Mouse (Mus musculus): ENCODE measurements around the gene Itpr1.
A peak's percentile ranks its signal among the peaks of the same experiment; 100 is the strongest.

The Itpr1 gene

GRCm38 (mm10) chr6:108213481-108214293 lies 791 bp downstream of the Itpr1 start:
- no peak for DNase-seq (ENCODE audit: low spot score in 2 of 2)

DNA sequence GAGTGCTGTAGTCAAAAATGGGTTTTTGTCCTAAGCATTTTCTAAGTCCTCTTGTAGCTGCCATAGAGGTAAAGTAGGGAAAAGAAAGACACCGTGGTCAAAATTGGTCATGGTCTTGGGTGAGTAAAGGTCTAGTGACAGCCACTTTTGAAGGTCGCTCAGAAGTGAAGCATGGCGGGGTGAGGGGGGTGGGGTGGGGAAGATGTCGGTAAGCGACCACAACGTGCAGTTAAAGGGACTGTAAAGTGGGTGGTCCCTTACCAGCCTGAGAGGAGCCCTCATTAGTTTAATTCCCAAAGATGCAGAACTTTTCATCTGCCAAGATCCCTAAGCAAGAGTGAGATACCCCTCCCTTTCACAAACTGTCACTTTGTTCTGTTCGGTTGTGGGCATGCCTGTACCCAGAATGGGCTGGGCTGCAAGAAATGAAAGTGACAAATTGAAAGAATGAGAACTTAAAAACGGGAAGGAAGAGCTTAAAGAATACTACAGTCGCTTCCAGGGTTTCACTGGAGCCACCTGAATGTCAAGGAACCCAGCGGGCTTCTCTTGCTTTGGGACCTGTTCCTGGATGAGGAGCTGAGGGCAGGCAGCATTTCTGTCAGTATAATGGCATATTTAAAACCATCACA lies 1.5 kb downstream of the Itpr1 start:
- DNase-seq (ENCODE audit: low spot score in 2 of 2) = no peak

DNA sequence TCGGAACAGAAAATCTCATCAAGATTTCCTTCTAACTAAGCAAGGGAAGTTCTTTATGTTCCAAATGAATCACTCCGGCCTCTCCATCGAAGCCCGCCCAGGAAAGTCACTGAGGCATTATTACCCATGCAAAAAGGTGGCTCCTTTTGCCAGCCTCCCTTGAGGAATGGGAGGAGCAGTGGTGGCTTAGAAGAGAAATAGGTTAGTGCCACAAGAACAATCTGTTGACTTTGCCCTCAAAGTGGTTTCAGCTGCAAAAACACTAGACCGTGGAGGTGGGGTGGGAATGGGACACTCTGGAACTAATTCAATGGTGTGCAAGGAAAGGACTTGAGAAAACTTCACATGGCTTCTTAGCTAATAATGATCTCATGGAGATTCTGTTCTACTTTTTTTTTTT lies 3.2 kb downstream of the Itpr1 start:
- DNase-seq (ENCODE audit: low spot score in 2 of 2) = no peak

GRCm38 (mm10) chr6:108216832-108217231 lies 3.9 kb downstream of the Itpr1 start:
- DNase-seq (ENCODE audit: low spot score in 2 of 2) = no peak

GRCm38 (mm10) chr6:108217987-108218386 lies 5.1 kb downstream of the Itpr1 start:
- DNase-seq (ENCODE audit: low spot score in 2 of 2) = no peak

DNA sequence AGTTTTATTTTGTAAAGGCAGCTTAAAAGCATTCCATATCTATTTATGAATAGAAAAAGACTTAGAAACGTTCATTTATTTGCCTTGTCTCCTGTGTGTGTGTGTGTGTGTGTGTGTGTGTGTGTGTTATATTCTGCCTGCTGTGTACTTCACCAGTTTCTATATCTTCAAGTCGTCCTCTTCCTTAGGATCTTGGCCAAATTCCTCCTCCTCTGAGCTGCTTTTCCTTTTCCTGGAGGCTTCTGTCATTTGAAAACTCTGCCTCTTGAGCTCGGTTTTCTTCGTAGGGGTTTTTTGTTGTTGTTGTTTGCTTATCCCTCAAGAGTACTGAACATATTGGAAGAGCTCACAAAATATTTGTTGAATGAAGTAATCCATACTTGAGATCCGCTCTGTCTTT lies 9.5 kb downstream of the Itpr1 start:
- DNase-seq (ENCODE audit: low spot score in 2 of 2) = no peak

GRCm38 (mm10) chr6:108222875-108223274 lies 10.0 kb downstream of the Itpr1 start:
- DNase-seq (ENCODE audit: low spot score in 2 of 2) = no peak

GRCm38 (mm10) chr6:108224361-108224760 lies 11.5 kb downstream of the Itpr1 start:
- DNase-seq (ENCODE audit: low spot score in 2 of 2) = no peak

- no peak for DNase-seq (ENCODE audit: low spot score in 2 of 2)
These were observed 12.1 kb downstream of the Itpr1 start for GRCm38 (mm10) chr6:108225027-108225426.

GRCm38 (mm10) chr6:108226230-108226629 lies 13.3 kb downstream of the Itpr1 start:
- DNase-seq (ENCODE audit: low spot score in 2 of 2) = no peak

DNA sequence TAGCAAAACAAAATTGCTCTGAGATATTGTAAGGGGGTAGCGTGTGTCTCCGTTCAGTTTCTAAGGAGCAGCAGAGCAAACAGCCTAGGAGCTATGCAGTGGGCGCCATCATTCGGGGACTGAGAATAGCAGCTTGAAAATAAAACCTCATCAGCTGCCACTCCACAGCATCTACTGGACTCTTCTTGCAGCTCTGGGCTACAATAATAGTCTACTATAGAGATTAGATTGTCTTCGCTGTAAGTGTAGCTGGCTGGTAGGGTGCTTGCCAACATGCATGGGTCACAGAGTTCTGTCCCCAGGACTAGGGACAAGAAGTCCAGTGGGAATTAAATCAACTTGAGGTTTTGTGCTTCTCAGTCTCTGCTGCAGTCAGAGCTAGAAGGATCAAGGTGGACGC lies 14.6 kb downstream of the Itpr1 start:
- DNase-seq (ENCODE audit: low spot score in 2 of 2) = no peak

DNA sequence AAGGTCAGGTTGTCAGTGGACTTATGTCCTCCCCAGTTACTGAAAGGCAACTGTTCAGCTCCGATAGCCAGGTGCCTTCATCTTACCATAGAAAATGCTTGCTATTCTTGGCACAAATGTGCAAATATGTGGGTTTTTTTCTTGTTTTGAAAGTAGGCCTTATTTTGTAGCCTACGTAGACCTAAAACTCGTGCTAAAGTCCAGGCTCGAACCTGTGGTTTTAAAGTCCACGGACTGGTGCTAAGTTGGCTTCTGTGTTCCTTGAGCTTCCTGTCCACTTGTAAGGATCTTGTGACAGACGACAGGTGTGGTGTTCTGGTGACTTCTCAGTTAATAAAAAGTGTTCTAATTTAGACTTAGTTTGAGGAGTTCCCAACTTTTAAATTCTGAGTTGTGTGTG lies 15.2 kb downstream of the Itpr1 start:
- DNase-seq (ENCODE audit: low spot score in 2 of 2) = no peak

DNA sequence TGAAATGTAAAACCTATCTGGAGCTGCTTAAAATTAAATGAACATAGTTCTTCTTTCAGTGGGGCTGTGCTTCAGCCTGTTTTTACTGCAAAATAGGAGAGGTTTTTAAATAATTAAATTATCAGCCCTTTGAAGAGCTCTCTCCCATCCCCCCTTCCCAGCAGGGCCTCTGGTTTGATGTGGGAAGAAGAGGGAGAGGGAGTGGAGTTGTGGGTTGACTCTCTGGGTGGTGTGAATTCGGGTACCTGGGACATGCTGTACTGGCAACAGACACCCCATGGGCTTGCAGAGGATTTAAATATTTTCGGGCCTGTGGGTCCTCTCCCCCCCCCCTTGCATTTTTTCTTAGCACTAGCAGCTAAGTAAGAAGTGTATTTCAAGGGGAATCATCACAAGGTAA lies 15.7 kb downstream of the Itpr1 start:
- no peak for DNase-seq (ENCODE audit: low spot score in 2 of 2)

- DNase-seq (ENCODE audit: low spot score in 2 of 2) = no peak
These were observed 17.7 kb downstream of the Itpr1 start for GRCm38 (mm10) chr6:108230608-108231007.

GRCm38 (mm10) chr6:108231892-108232710 lies 19.2 kb downstream of the Itpr1 start:
- DNase-seq (ENCODE audit: low spot score in 2 of 2) = no peak

DNA sequence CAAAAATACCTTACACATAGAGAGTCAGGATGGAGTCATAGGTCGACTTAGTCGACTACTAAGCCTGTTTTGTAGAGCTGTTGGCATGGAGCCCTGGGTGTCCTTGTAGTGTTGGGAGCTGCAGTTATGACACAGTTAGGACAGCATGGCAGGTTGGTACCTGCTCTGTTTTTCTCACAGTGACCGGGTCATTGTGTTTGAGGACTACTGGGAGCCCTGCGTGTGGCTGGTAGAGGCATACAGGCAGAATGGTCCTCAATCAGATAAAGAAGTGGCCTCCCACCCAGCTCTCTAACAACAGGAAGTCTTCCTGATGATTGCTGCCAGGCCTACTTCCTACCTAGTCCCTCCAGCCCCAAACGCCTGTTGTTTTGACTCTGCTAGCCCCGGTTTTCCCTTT lies 20.2 kb downstream of the Itpr1 start:
- peak in 1 of 2 experiments; percentile 76 for DNase-seq (ENCODE audit: low spot score in 2 of 2)

DNA sequence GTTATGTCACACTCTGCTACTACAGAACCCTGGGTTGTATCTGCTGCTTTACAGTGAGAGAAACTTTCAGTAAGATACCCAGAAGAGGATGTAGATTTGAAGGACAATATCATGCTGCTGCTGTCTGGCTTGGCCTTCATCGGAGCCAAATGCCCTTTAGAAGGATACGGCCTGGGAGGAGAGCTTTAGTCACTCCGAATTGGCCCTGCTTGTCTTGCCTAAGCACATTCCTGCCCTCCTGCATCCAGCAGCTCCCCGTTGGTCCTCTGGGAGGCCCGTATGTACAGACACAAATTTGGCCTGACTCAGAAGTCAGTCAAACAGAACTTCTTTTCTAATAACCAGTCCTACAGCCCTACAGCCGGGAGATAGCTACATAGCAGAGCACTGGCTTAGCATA lies 21.6 kb downstream of the Itpr1 start:
- DNase-seq (ENCODE audit: low spot score in 2 of 2) = peak in 1 of 2 experiments; percentile 47

DNA sequence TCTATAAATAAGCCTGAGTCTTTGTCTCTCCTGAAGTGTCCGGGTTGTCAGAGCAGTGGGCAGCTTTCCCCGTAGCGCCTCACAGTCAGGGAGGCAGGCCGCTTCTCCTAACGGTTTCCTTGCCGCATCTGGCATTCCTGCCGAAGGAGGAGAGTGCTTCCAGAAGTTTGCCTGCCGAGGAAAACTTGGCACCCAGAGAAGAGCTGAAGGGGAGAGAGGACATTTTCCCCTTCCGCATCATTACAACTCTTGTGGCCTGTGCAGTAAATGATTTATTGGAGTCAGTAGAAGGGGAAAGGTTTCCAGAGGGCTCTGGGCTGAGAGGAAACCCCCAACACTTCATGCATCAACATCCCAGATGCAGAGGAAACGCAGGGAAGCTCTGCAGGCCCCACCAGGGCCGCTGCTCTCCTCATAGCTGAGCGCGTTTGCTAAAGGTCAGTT lies 22.8 kb downstream of the Itpr1 start:
- no peak for DNase-seq (ENCODE audit: low spot score in 2 of 2)

GRCm38 (mm10) chr6:108236411-108236921 lies 23.6 kb downstream of the Itpr1 start:
- DNase-seq (ENCODE audit: low spot score in 2 of 2) = no peak

DNA sequence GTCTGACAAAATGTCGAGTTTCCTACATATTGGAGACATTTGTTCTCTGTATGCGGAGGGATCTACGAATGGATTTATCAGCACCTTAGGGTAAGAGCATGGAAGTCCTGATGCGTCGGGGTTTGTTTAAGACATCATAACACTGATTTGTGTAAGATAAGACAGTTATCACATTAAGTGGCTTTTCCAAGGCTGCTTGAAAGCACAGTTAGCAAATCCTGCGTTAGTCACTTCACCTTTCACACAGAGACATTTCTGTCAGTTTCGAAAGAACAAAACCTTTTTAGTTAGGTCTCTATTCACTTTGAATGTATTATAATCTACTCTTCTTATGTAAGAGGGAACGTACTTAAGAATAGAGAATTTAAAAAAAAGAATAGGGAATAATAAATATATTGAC lies 24.1 kb downstream of the Itpr1 start:
- no peak for DNase-seq (ENCODE audit: low spot score in 2 of 2)

DNA sequence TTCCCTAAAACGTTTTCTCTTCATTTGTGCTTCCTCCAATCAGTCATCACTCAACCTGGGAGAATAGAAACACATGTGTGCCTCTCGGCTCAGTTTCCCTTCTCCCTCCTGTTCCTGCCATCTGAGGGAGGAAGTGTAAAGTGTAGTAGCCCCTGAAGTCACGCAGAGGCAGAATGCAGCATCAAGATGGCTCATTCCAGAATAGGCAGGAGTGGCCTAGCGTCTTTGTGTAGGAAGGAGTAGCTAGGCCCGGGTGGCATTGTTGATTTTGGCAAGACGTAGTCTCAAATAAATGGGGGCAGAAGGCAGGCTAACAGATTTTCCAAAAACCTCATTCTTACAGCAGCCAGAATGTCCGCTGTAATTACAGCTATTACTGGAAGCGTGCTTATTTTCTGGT lies 24.7 kb downstream of the Itpr1 start:
- no peak for DNase-seq (ENCODE audit: low spot score in 2 of 2)

DNA sequence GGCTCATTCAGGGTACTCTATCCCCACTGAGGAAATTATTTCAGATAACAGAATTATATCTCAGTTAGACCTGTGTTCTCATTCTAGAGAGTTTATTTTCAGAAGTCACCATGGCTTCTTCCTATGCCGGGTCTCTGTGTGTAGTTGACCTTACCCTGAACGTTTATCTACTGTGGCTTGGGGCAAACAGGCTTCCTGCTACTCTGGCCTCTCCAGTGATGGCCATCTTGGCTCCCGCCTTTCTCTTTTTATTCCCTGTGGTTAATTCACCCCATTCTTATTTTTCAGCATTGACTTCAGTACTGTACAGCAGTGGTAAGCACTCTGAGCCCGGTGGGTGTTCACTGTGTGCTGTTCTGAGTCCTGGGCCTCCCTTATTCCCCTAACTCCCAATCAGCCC lies 25.1 kb downstream of the Itpr1 start:
- DNase-seq (ENCODE audit: low spot score in 2 of 2) = no peak

Data from urinary bladder, adult 18-20 months (tissue).